Mouse (Mus musculus): Measurements from ENCODE around the gene Hoxb6.

DNA sequence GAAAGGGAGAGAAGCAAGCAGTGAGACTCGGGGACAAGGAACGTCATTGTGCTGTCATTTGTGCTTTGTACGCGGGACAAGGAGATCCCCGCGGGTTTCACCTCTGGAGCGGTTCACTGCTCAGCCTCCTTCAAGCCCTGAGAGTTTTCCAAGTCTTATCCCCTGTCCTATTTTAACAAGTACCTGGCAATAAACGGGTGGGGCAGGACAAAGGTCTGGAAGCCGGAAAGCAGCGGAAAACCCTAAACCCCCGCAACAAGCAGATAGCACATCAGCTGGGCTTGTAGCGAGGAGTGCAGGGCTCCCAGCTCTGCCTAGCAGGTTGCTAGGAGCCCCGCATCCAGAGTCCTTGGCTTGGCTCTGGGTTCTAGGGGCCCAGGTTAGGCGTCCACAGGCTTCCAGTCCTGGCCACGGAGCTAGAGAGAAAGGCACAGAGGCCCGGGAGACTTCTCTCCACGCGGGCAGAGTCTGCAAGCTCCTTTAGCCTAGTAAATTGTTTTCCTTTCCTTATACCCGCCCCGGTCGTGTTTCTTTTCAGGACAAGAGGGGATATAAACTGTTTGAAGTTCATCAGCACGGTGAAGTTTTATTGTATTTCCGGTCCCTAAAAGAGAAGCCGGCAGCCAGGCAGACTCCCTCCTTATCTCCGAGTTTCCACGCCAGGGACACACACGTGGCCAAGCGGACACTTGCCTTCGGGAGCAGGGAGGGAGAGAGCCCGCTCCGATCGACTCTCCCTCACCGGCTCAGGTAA lies 28.5 kb upstream of the Hoxb6 start:
- TF ChIP-seq BHLHE40 (IDR thresholded peaks at IDR 0.05; ENCODE audit: borderline replicate concordance, low read depth, low read length) (no peak), UBTF (IDR thresholded peaks at IDR 0.05; ENCODE audit: borderline replicate concordance, insufficient read depth, low read depth, low read length) (no peak), ETS1 (IDR thresholded peaks at IDR 0.05; ENCODE audit: low read depth, low read length) (no peak), ELF1 (IDR thresholded peaks at IDR 0.05; ENCODE audit: low read depth, low read length) (no peak), POLR2A (IDR thresholded peaks at IDR 0.05; ENCODE audit: control insufficient read depth in 1 of 2, insufficient read depth in 1 of 2, low read depth in 1 of 2, low read length in 2 of 2, poor library complexity in 1 of 2) (no peak), GATA1 (IDR thresholded peaks at IDR 0.05; ENCODE audit: low read depth, low read length) (no peak), EP300 (IDR thresholded peaks at IDR 0.05; ENCODE audit: low read depth in 1 of 2, low read length in 2 of 2) (no peak), CTCF (IDR thresholded peaks at IDR 0.05 in 2 of 3, conservative IDR thresholded peaks at IDR 0.05 in 1 of 3; ENCODE audit: control insufficient read depth in 1 of 3, insufficient read depth in 1 of 3, low read depth in 2 of 3, low read length in 3 of 3, poor library complexity in 1 of 3, severe bottlenecking in 1 of 3) (no peak), SMC3 (IDR thresholded peaks at IDR 0.05; ENCODE audit: low read depth, low read length) (no peak)
